Mouse (Mus musculus): ENCODE measurements around the gene Map9. TPM values are rescaled to one million over a fixed set of nuclear protein-coding genes. Genes with fewer than 3 reads are reported as not detected.
A peak's percentile ranks its signal among the peaks of the same experiment; 100 is the strongest.
"Not testable (repeated sequence)": the region's sequence is repeated elsewhere in the genome, so short reads cannot be mapped to it uniquely, and the experiment has no call there.

Map9 gene
- total RNA-seq (2014; fragmentation: Nextera tagmentation): not detected in 2 replicates
- total RNA-seq (2017): 0.22 and 0.41 TPM in 2 replicates
- not detected in 2 replicates for polyA plus RNA-seq (2012)

GRCm38 (mm10) chr3:82357797-82358524 lies at the start of gene Map9:
Gene Map9, plus strand, starts transcription at chr3:82358044.
- Histone ChIP-seq H3K27me3 (ENCODE audit: insufficient read depth, low read length) (no peaks in the 10 kb centered on the region), H3K4me3 (ENCODE audit: low read depth, low read length) (no peak within 1 kb of the TSS), H3K36me3 (replicated peaks) (no peaks in the 10 kb centered on the region), H3K9me3 (replicated peaks) (peaks cover 9% of the 10 kb centered on the region), H3K4me1 (ENCODE audit: insufficient read depth, low read depth, low read length) (no peaks in the 10 kb centered on the region)
- ATAC-seq (ENCODE audit: extremely low read depth, insufficient number of reproducible peaks, low FRiP score, poor library complexity, severe bottlenecking) (no peak), DNase-seq (ENCODE audit: low spot score) (no peak)
- TF ChIP-seq POLR2AphosphoS5 (IDR thresholded peaks at IDR 0.05; ENCODE audit: insufficient replicate concordance, low read depth, low read length) (no peak), GATA2 (IDR thresholded peaks at IDR 0.05; ENCODE audit: borderline replicate concordance, low read depth, low read length) (no peak), TAL1 (conservative IDR thresholded peaks at IDR 0.05; ENCODE audit: low read depth, low read length) (no peak), CTCF (IDR thresholded peaks at IDR 0.05; ENCODE audit: low read depth, low read length) (no peak), GATA1 (IDR thresholded peaks at IDR 0.05; ENCODE audit: borderline replicate concordance, low read length) (no peak)

- Histone ChIP-seq H3K4me1 (ENCODE audit: insufficient read depth, low read depth, low read length) (no peaks in the 10 kb centered on the region), H3K36me3 (replicated peaks) (no peaks in the 10 kb centered on the region), H3K27me3 (ENCODE audit: insufficient read depth, low read length) (no peaks in the 10 kb centered on the region), H3K9me3 (replicated peaks) (no peaks in the 10 kb centered on the region), H3K4me3 (ENCODE audit: low read depth, low read length) (no peak overlapping the region)
- no peak for TF ChIP-seq POLR2AphosphoS5 (IDR thresholded peaks at IDR 0.05; ENCODE audit: insufficient replicate concordance, low read depth, low read length)
- no peak for TF ChIP-seq TAL1 (conservative IDR thresholded peaks at IDR 0.05; ENCODE audit: low read depth, low read length)
- TF ChIP-seq GATA2 (IDR thresholded peaks at IDR 0.05; ENCODE audit: borderline replicate concordance, low read depth, low read length): no peak
- TF ChIP-seq GATA1 (IDR thresholded peaks at IDR 0.05; ENCODE audit: borderline replicate concordance, low read length): no peak
- no peak for TF ChIP-seq CTCF (IDR thresholded peaks at IDR 0.05; ENCODE audit: low read depth, low read length)
- ATAC-seq (ENCODE audit: extremely low read depth, insufficient number of reproducible peaks, low FRiP score, poor library complexity, severe bottlenecking): no peak
- DNase-seq (ENCODE audit: low spot score): no peak
Observed at GRCm38 (mm10) chr3:82315728-82316127, 42.1 kb upstream of the Map9 start.

DNA sequence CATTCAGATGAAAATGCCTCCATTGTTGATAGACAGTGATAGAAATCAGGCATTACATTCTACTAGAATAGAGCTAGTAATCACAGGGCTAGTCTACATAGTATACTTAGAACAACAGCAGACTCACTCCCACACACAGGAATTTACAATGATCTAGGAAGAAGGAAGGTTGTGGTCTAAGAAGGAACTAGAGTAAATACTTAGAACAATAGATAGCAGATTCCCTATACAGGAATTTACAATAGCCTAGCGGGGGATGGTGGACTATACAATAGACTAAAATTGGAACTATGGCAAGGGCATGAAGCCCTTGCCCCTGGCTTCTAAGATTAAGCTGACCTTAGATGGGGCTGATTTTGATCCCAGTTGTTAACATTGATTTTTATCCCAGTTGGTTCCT lies 31.1 kb upstream of the Map9 start:
- H3K36me3 ChIP-seq (replicated peaks); H3K9me3 ChIP-seq (replicated peaks); H3K4me1 ChIP-seq (ENCODE audit: insufficient read depth, low read depth, low read length); H3K27me3 ChIP-seq (ENCODE audit: insufficient read depth, low read length); ATAC-seq (ENCODE audit: extremely low read depth, insufficient number of reproducible peaks, low FRiP score, poor library complexity, severe bottlenecking); DNase-seq (ENCODE audit: low spot score); H3K4me3 ChIP-seq (ENCODE audit: low read depth, low read length): not testable (repeated sequence)

- H3K4me3 ChIP-seq (ENCODE audit: low read depth, low read length): no peak overlapping the region
Observed at GRCm38 (mm10) chr3:82332067-82332466, 25.8 kb upstream of the Map9 start.

DNA sequence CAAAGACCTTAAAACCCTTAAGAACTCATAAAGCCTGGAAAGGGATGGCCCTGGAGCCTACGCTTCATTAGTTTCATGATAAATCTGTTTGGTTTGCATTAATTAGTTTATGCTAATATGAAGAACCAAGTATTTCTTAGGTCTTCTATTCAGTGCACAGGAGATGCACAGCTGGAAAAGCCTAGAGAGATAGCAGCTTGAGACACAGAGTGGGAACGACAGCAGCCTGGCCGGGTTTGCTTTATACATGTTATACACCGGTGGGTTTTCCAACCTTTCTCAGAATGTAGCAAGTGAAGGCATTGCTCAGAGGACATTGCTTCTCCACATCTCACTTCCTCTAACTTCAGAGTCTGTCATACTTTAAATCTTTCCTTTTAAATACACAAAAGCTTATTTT lies 25.3 kb upstream of the Map9 start:
- no peaks in the 10 kb centered on the region; the same call in 1 of the 2 replicates for H3K9me3 ChIP-seq (replicated peaks)
- H3K36me3 ChIP-seq (replicated peaks): no peaks in the 10 kb centered on the region
- no peak for ATAC-seq (ENCODE audit: extremely low read depth, insufficient number of reproducible peaks, low FRiP score, poor library complexity, severe bottlenecking)
- H3K4me3 ChIP-seq (ENCODE audit: low read depth, low read length): no peak overlapping the region
- TF ChIP-seq POLR2AphosphoS5 (IDR thresholded peaks at IDR 0.05; ENCODE audit: insufficient replicate concordance, low read depth, low read length) (no peak), CTCF (IDR thresholded peaks at IDR 0.05; ENCODE audit: low read depth, low read length) (no peak), GATA2 (IDR thresholded peaks at IDR 0.05; ENCODE audit: borderline replicate concordance, low read depth, low read length) (no peak), GATA1 (IDR thresholded peaks at IDR 0.05; ENCODE audit: borderline replicate concordance, low read length) (no peak), TAL1 (conservative IDR thresholded peaks at IDR 0.05; ENCODE audit: low read depth, low read length) (no peak)
- no peaks in the 10 kb centered on the region for H3K4me1 ChIP-seq (ENCODE audit: insufficient read depth, low read depth, low read length)
- no peak for DNase-seq (ENCODE audit: low spot score)
- H3K27me3 ChIP-seq (ENCODE audit: insufficient read depth, low read length): no peaks in the 10 kb centered on the region

More at GRCm38 (mm10) chr3:82332067-82332466, 25.8 kb upstream of the Map9 start:
- H3K9me3 ChIP-seq (replicated peaks): no peaks in the 10 kb centered on the region; the same call in 1 of the 2 replicates
- TF ChIP-seq TAL1 (conservative IDR thresholded peaks at IDR 0.05; ENCODE audit: low read depth, low read length) (no peak), GATA2 (IDR thresholded peaks at IDR 0.05; ENCODE audit: borderline replicate concordance, low read depth, low read length) (no peak)
- no peak for DNase-seq (ENCODE audit: low spot score)
- no peaks in the 10 kb centered on the region for H3K27me3 ChIP-seq (ENCODE audit: insufficient read depth, low read length)
- no peaks in the 10 kb centered on the region for H3K4me1 ChIP-seq (ENCODE audit: insufficient read depth, low read depth, low read length)
- no peaks in the 10 kb centered on the region for H3K36me3 ChIP-seq (replicated peaks)
- ATAC-seq (ENCODE audit: extremely low read depth, insufficient number of reproducible peaks, low FRiP score, poor library complexity, severe bottlenecking): no peak

- Histone ChIP-seq H3K36me3 (replicated peaks) (no peaks in the 10 kb centered on the region), H3K4me1 (ENCODE audit: insufficient read depth, low read depth, low read length) (no peaks in the 10 kb centered on the region), H3K4me3 (ENCODE audit: low read depth, low read length) (no peak overlapping the region), H3K27me3 (ENCODE audit: insufficient read depth, low read length) (no peaks in the 10 kb centered on the region), H3K9me3 (replicated peaks) (no peaks in the 10 kb centered on the region; the same call in 1 of the 2 replicates)
- ATAC-seq (ENCODE audit: extremely low read depth, insufficient number of reproducible peaks, low FRiP score, poor library complexity, severe bottlenecking) (no peak), DNase-seq (ENCODE audit: low spot score) (no peak)
- peak; percentile 33; the same call in 1 of the 2 replicates for TF ChIP-seq CTCF (IDR thresholded peaks at IDR 0.05; ENCODE audit: low read depth, low read length)
- TF ChIP-seq GATA2 (IDR thresholded peaks at IDR 0.05; ENCODE audit: borderline replicate concordance, low read depth, low read length): no peak
- no peak for TF ChIP-seq POLR2AphosphoS5 (IDR thresholded peaks at IDR 0.05; ENCODE audit: insufficient replicate concordance, low read depth, low read length)
Observed at GRCm38 (mm10) chr3:82333128-82333969, 24.5 kb upstream of the Map9 start.
